Mouse (Mus musculus) spleen, postnatal 36 days (tissue): ENCODE results near the gene Ube4a.
"Not testable (repeated sequence)": the region's sequence is repeated elsewhere in the genome, so short reads cannot be mapped to it uniquely, and the experiment has no call there.

Source experiments
- DNase-seq, 2 experiments: peaks; one replicate each; pipeline ENCODE4 v3.0.0; 2022; ENCODE audit warnings: low spot score in 2 of 2, mixed read lengths in 1 of 2

The Ube4a gene

DNA sequence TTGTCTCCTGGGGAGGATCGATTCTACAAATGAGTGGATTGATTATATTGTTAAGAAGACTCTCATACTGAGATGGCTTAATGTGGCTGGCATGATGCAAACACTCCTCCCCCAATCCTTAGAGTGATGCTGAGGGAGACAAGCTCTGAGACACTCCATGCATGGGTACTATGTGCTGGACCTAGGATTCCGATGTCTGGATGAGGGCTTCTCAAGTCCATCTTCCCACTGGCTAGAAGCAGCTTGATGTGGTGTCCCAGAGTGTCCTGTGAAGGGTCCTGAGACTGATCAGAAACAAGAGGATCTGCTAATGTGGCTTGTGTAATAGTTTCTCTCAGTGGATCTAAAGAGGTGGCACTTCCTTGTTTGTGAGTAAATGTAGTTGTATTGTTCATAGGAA, 15.7 kb upstream of the Ube4a start:
- no peak for DNase-seq

GRCm38 (mm10) chr9:44980242-44980641, 14.8 kb upstream of the Ube4a start, which contains the start of gene Cd3g:
Cd3g (minus strand) TSS chr9:44980431.
- peak; percentile 48 to 64 for DNase-seq

DNA sequence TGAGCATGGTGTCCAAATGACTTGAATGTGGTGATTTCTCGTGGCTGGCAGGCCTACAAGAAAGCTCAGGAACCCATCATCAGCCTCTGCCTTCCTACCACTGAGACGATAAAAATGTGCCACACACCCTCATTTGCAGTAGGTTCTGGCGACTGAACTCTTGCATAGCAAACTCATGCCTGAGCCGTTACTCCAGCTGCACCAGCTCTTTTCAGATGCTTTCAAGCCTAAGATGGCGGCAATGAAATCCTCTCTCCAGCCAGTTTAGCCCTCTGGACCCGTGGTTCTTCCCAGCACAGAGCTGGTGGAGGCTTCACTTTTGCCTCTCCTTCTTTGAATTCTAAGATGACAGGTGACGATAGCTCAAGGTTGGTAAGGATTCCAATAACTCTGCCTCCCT, 14.4 kb upstream of the Ube4a start:
- DNase-seq = no peak

- DNase-seq = no peak
Measured at GRCm38 (mm10) chr9:44977813-44978212, 12.4 kb upstream of the Ube4a start.

DNA sequence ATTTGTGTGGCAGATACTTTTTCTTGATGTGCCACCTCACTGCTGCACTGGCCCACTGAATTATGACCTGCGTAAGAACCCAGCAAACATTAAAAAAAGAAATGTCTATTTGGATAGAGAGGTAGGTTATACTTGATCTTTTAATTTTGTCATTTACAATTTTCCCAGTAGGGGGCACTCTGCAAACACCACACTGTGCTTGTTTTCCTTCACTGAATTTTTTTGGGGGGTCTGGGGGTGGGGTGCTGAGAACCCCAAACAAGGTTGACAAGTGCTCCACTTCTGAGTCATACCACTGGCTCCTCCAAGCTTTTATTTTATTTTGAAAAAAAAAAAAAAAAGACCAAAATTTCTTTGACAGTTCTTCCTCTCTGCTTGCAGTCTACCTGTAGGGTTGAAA, 4.0 kb upstream of the Ube4a start:
- no peak for DNase-seq

DNA sequence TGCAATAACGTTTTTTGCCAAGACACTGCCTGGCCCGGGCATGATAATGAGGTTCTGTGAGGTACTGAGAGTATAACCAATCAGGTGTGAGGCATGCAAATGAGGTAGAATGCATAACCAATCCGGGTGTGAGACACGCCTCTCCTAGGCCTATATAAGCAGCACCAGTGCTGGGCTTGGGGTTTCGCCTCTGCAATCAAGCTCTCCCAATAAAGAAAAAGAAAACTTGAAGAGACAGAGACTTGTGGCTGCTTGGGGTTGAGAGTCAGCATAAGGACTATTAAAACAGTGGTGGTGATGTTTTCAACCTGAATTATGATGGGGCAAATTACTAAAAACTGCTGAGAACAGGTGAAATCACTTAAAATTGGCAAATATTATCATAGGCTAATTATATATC, 2.4 kb upstream of the Ube4a start:
- DNase-seq = not testable (repeated sequence)

- peak; percentile 74 to 77 for DNase-seq
Measured at GRCm38 (mm10) chr9:44966815-44967242, 1.4 kb upstream of the Ube4a start.

DNA sequence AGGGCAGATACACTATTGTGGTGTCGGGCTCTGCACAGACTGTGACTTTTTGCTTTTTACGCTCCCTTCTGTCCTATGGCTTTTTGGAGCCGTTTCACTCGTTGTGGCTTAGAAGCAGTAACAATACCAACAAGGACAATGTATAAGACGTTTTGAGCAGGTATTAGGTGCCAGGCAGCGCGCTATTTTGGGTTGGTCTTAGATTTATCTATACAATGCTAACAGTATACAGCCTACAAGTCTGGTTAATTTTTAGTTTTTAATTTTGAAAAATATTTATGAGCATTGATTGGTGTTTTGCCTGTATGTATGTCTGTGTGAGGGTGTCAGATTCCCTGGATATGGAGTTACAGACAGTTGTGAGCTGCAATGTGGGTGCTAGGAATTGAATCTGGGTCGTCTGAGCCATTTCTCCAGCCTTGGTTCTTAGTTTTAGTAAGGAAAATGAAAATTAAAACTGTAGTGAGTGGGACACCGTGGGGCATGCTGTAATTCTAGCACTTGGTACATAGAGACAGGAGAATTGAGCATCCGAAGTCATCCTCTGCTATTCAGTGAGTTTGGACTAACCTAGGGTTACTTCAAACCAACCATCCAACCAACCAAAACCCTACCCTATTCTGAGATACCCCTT, 550 bp upstream of the Ube4a start:
- DNase-seq = no peak

DNA sequence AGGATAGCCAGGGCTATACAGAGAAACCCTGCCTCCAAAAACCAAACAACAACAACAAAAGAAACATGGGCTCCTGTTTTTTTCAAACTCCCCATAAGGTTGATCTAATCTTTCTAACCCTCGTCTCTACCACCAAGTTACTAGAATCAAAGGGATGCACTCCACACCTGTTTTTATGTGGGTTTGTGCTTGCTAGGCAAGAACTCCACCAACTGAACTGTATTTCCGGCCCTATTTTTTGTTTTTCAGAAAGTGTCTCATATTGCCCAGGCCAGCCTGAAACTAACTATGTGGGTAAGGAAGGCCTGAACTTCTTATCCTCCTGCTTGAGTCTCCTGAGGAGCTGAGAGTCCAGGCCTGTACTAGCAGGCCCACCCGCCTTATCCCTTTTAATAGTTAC, 11.0 kb downstream of the Ube4a start:
- peak in 1 of 2 experiments; percentile 11 for DNase-seq

GRCm38 (mm10) chr9:44947836-44948235, 17.6 kb downstream of the Ube4a start:
- DNase-seq = no peak

DNA sequence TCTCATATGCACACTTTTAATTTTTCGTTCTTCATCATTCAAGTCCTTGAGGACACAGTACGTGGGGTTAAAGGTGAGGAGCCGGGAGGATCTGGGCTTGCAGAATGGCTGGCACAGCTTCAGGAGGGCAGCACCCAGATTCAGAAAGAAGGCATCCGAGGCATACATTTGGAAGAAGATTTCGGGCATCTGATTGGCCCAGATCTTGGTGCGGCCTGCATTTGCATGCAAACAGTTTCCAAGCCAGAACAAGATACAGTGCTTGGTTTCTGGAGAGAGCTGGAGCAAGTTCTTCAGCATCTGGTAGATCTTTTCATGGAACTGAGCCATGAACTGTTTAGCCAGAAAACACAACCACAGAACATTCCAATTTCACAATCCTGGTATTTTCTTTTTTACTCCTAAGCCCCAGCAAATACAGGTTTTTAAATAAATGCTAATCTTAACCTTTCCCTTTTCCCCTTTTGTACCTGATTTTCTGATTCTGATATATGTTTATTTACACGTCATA, 19.2 kb downstream of the Ube4a start:
- no peak for DNase-seq

DNA sequence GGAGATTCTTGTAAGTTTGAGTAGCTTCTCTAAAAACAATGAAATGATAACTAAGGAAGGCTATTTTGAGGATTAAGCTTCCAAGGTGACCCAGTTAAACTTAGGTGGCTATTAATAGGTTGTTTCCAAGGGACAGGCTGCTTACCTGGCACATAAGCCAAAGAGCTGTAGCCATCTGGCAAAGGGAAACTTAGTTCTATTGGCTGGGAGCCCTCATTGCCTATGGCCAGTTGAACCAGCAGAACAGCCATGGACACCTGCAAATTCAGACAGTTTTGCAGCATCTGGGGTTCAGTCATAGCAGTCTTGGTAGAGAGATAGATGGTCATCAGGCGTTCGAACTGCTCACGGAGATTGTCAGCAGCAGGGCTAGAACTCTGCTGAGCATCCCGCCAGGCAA, 23.0 kb downstream of the Ube4a start:
- no peak for DNase-seq

DNA sequence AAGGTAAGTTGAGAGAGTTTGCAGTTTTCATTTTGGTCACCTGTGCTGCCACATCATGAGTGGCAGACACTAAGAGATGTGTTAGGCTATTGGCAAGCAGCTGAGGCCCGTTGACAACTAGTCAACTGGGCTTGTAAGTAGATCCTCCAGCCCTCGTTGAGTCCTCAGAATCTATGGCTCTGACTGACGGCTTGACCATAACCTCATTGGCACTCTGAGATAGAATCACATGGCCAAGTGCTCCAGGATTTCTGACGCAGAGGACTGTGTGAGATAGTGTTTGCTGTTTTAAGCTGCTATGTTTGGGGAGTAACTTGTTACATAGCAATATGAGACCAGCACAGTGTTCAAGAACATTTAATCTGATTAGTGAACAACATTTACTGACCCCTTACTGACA, 23.6 kb downstream of the Ube4a start:
- no peak for DNase-seq

GRCm38 (mm10) chr9:44921543-44921942, 43.9 kb downstream of the Ube4a start:
- no peak for DNase-seq

GRCm38 (mm10) chr9:44921123-44921468, 44.3 kb downstream of the Ube4a start:
- DNase-seq = no peak

DNA sequence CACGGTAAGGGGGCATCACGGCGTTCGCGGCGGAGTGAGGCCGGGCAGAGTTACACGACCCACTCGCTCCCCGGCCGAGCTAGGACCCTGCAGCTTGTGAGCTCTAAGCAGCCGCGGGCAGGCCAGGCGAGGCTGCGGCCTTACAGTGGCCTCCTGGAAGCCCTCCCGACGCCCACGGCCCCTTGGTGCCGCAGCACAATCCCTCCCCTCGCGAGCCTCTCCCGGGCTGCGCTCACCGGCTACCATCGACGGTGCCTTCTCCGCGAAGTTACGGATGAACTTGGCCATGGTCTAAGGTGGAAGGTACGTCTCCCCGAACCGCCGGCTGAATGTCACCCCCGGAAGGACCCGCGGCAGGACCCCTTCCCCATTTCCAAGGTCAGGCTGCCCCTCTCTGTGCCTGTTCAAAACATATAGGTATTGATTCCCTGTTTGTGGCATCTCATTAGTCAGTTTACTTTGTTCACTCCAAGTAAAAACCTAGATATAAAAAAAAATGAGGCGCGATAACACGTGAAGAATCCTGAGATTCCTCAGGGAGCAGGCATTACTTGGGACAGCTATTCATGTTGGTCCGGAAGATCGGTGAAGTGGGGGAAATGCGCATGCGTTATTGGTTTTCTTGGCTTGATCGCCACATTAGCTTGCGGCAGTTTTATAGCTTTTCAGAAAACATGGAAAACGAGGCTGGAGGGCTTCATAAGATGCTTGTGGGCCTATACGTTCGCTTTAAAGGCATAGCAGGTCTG, 44.9 kb downstream of the Ube4a start, which contains the start of gene Atp5l:
Gene Atp5l, minus strand, starts transcription at position 369 of the 749 bp plus-strand sequence.
- DNase-seq = peak; percentile 81 to 87

DNA sequence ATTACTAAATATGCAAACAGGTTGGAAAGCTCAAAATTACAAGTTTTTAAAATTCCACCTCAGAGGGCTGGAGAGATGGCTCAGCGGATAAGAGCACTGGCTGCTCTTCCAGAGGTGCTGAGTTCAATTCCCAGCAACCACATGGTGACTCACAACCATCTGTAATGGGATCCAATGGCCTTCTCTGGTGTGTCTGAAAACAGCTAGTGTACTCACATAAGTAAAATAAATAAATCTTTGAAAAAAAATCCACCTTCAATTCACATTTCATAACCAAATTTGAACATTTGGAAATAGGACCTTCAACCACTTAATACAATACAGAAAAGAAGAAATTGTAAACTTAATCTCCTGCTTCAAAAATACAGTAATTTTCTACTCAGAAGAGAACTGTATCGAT, 45.8 kb downstream of the Ube4a start:
- no peak for DNase-seq

- peak; percentile 25 to 27 for DNase-seq
Measured at GRCm38 (mm10) chr9:44916196-44916595, 49.2 kb downstream of the Ube4a start.

- DNase-seq = no peak
Measured at GRCm38 (mm10) chr9:44914706-44915105, 50.7 kb downstream of the Ube4a start.

- DNase-seq = no peak
Measured at GRCm38 (mm10) chr9:44911365-44911764, 54.0 kb downstream of the Ube4a start.

DNA sequence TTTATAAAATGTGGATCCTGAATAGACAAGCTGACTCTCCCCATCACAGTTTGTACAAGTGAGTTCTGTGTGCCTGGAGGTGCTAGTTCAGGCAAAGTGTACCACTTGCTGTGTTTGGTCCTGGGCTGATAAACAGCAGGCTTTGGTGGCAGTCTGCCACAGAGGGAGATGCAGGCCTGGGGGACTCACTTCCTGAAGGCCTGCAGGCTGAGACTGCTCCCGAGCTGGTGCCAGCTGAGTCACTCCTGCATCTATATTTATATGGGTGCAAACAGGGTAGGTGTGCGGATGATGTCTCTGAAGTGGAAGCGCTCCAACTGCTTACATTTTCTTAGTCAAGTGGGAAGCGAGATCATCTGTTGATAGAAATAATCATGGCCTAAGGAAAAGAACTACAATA, 59.8 kb downstream of the Ube4a start:
- DNase-seq = peak in 1 of 2 experiments; percentile 10

- DNase-seq = peak; percentile 13 to 37
Measured at GRCm38 (mm10) chr9:44904964-44905363, 60.4 kb downstream of the Ube4a start.

- DNase-seq = no peak
Measured at GRCm38 (mm10) chr9:44903856-44904255, 61.5 kb downstream of the Ube4a start.
